Mouse (Mus musculus): ENCODE measurements around the gene Cd28. TPM values are rescaled to one million over a fixed set of nuclear protein-coding genes. Genes with fewer than 3 reads are reported as not detected.

The Cd28 gene
- total RNA-seq, 4 experiments from 2014 or later = 0.35 to 0.71 (median 0.48) TPM

DNA sequence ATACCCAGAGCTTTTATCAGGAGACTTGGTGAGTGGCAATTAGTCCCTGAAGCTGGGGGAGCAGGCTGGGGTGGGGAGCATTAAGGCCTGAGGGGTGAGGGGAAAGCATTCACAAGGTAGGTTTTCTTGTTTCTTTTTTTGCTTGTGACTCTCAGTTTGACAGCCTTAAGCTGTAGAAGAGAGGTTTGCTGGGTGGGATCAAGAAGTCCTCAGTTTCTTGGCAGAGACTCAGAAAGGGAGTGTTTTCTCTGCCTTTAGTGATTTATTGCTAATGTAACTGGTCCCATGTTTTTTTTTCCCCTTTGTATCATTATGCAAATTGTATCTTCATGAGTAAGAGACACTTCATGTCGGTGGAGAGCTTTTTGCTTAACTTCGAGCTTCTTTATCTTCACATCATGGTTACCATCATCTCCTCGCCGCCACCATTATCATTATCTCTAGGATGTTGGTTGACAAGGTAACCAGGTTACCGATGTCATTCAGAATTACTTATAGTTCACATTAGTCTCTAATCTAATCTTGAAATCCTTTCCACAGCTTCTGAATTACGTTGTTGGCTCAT, 33.7 kb downstream of the Cd28 start:
- DNase-seq = no peak

DNA sequence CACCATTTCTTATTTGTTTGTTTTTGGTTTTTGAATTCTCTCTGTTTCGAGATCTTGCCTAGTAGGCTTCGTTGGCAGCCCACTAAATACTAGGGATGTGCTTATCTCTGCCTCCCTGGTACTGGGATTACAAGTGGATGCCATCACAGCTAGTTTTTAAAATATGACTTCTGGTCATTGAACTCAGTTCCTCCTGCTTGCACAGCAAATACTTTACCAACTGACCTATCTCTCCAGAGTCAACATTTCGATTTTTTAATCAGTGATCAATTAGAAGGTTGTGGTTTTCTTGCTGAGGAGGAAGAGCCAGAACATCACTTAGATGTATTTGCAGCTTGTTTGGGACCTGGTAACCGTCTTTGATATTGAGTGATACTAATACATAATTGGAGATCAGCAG, 34.4 kb downstream of the Cd28 start:
- no peak for DNase-seq

DNA sequence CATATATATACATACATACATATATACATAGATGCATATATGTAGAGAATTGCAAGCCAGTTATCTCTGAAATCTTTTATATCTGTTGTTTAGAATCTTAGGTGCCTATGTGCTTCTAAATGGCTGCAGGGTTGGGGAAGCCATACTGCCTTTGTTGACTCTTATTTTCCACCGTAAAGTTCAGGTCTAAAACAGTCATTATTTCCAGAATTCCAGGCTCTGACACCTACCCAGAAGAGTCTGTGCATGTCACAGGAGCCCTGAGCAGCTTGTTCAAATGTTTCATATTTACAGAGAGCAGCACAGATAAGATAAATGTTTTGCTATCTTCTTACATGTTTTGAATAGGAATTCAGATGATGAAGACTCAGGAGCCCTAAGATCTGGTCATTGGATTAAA, 36.4 kb downstream of the Cd28 start:
- no peak for DNase-seq

DNA sequence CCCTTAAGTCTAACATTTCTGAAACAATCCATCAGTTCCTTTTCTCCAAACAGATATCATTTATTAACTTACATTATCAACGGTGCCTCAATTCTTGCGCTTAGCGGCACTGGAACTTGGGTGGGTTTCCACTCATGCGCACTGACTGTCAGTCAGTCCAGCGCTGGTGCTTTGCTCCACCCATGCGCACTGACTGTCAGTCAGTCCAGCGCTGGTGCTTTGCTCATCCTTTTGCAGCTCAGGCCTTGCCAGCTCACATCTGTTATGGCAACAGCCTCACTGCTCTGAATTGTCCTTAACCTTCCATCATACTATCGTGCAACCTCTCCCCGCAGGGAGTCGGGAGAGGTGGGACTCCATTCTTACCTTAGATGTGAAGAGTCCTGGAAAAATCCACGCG, 37.4 kb downstream of the Cd28 start:
- no peak for DNase-seq

DNA sequence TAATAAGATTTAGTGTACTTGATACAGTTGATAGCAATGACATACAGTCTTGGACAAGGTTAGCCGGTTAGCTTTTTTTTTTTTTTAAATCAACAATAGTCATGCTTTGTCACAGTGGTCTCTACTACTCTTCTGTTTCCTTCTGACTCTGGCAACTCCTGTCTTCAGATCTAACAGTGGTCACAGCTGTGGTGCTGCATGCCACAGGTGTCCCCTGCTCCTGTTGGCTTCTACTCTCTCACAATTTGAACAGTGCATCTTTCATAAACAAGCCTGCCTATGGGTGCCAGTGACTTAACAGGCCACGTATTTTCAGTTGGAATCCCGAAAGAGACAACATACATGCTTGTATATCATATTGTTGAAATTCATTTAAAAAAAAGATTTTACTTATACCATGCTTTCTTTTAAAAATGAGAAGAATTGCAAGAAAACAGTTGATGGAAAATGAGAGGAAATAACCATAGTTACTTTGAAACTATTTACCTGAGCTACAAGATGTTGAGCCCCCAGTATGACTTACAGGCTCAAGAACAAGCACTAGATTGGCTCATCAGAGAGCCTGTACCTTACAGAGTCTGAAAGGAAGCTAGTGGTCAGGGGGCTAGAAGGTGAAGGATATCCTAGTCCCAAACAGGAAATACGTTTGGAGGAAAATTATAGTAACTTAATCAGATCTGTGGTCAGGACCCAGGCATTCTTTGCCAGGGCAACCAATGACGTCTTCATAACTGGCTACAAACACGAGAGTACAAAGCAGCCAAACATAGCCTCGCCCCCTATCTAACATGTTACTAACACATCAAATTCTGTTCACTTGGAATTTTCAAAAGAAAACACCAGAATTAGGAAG, 39.0 kb downstream of the Cd28 start:
- DNase-seq = no peak

DNA sequence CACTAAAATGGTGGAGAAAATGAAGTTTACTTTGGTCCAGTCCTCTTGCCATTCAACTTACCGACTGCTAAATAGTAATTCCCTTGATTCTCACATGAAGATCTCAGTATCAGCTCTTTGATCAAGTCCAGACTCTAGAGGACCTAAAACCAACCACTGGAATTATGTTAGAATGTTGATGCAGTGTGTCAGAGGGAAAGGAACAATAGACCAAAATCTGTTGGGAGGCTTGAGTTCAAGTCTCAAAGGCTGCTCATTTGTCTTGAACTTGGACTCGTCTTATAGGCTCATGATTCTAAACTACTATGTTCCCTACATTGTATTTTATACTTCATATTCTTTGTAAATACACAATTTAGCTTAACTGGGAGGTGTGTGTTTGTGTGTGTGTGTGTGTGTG, 41.0 kb downstream of the Cd28 start:
- no peak for DNase-seq

DNA sequence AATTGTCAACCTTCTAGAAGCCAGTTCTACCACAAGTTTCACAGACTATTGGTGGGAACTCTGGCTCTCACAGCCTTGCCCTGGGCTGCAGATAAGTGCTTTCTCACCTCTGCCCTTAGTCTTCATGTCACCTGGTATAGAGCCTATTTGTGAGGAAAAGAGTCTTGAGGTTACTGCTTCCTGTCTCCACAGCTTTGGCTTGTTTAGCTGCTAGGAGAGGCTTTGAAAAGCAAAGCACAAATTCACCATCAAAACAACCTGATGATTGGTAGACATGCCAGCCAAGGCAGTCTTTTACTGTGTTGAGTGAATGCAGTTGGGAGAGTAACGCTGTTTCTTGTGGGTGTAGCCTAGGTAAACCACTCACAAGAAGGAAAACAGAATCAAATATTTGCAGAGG, 41.6 kb downstream of the Cd28 start:
- DNase-seq = no peak

DNA sequence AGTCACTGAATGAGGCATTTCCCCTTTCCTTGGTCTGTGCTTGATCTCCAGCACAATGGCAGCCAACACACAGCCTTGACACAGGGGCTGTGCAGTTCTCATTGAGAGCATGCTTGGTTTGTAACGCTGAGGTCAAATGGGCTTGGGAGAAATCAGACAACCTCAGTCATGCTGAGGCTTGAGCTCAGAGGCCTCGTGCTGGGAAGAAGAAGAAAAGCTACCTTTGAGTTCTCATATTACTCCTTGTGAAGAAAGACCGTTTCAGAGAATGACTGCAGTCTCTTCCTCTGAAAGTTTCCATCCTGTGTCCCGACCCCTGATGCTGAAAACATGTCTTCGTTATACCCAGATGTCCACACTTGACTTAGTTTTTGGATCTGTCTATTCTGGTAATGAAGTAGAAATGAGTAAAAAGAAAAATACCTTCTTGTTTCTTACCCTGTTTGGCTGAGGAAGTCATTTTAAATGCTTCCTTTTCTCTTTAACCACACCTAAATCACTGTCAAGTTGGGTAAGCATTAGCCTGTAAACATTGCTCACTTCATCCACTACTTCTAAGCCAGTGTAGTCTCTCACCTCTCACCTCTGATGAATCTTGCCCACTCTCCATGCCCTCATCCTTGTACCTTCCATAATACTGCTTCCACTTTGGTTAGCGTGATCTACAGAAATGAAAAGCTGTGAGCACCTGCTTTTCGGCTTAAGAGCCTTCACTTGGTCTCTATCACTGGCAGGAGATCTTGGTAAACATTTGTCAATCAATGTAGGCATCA, 43.1 kb downstream of the Cd28 start:
- no peak for DNase-seq

DNA sequence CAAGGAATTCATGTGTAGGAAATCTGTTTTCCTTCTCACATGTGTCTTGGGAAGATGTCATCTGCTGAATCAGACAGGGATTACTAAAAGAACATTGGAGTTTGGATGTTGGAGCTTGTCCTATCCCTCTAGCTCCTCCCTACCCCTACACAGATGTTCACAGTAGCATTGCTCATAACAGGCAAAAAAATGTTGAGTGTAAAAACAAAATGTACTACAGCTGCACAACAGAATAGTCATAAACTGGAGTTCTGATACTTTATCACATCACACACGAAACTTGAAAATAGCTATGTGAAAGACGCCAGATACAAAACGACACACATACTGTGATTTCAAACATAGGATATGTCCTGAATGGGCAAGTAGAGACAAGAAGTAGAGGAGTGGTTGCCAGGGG, 43.9 kb downstream of the Cd28 start:
- DNase-seq = no peak

DNA sequence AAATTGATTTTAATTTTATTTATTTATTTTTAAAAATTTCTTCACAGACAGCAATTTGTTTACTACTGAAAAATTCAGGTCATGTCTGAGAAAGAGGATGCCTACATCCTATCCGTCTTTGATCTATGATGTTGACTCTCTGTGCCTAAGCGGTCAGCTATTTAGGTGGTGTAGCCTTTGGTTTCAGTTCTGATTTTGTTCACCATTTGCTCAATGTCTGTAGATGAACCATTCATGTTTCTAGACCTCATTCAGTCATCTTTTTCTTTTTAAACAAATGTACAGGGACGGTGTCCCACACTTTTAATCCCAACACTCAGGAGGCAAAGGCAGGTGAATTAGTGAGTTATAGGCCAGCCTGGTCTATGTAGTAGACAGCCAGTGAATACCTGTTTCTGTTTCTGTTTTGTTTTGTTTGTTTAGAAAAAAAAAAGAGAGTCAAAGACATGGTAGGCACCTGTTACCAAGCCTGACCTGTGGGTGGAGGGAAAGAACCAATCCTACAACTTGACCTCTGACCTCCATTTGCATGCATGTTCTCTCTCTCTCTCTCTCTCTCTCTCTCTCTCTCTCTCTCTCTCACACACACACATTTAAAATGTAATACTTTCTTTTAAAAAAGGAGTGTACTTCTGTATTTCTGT, 45.0 kb downstream of the Cd28 start:
- DNase-seq = no peak

DNA sequence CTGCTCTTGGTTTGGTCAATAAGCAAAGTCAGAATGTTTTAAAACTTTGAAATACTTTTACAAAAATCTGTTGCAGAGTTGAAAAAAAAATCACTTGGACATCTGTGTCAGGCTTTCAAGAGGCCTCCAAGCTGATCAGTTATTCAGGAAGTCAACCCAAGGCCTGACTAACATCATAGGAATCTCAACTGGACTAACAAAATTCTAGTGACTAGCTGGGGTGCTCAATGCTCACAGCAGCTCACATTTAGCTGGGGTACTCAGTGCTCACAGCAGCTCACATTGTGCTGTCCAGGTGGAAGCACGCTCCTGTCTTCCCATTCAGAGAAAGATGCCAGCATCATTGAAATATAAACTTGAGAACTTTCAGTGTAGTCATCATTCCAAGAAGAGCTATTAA, 45.9 kb downstream of the Cd28 start:
- no peak for DNase-seq

DNA sequence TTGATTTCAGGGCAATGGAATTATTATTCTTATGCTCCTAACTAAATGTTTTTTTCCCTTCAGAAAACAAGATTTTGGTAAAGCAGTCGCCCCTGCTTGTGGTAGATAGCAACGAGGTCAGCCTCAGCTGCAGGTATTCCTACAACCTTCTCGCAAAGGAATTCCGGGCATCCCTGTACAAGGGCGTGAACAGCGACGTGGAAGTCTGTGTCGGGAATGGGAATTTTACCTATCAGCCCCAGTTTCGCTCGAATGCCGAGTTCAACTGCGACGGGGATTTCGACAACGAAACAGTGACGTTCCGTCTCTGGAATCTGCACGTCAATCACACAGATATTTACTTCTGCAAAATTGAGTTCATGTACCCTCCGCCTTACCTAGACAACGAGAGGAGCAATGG, 46.3 kb downstream of the Cd28 start:
- no peak for DNase-seq

DNA sequence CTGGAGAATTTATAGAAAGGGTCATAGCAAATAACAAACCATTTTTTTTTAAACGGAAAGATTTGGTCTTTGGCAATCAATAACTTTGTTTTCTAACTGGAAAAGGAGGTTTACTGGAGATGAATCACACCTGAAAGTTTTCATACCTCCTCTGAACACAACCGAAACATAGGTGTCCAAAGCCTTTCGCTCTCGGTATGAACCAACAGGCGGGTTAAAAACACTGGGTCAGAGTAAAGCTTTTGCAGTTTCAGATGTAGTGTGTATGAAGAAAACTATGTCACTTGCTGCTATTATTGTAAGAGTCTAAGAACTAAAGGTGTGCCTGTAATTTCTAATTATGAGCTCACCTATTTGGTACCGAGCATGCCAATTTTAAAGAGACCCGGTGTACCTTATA, 55.2 kb downstream of the Cd28 start:
- DNase-seq = no peak

DNA sequence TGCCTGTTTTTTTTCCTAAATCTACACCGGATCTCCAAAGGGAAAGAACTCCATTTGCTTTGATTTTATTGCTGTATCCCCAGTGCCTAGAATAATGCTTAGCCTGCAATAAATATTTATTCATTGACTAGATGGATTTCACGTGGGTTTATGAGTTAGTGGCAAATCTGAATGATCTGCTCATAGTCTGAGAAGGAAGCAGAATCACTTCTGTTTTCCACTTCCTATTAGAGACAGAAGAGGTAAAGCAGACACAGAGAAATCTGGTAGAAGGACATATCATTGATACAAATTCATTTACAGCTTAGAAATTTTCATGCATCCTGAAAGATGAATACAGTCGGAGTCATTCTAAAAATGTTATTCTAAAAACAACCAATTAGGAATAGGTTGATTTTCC, 56.6 kb downstream of the Cd28 start:
- no peak for DNase-seq

DNA sequence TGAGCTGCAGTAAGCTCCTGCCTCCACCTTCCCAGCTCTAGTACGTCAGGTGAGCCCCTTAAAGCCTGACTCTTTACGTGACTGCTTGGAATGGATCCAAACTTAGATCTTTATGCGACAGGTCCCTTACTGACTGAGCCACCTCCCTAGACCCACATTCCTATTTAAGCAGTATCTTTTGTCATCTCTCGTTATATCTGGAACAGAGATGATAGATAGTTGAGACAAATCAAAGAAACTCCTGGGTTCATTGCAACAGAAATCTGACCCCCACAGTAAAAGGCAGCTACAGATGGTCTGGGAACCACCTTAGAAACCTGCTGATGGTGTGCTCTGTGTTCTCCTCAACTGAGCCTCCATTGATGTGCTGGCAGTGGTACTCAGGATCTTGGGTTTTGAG, 59.6 kb downstream of the Cd28 start:
- DNase-seq = no peak

DNA sequence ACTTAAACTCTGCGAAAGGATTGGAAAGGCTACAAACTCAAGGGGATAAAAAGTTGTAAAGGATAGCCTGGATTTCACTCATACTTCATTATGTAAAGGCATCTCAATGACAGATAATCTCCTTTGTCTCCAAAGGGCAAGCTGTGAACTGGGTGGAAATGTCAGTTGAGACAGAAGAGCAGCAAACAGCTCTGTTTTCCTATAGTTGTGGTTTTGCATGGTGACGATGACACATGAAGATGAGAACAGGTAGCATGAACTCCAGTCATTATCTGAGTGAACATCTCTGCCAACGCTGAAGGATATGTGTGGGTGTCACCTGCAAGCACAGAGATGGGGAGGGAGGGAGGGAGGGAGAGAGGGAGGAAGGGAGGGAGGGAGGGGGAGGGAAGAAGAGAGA, 60.3 kb downstream of the Cd28 start:
- DNase-seq = no peak

DNA sequence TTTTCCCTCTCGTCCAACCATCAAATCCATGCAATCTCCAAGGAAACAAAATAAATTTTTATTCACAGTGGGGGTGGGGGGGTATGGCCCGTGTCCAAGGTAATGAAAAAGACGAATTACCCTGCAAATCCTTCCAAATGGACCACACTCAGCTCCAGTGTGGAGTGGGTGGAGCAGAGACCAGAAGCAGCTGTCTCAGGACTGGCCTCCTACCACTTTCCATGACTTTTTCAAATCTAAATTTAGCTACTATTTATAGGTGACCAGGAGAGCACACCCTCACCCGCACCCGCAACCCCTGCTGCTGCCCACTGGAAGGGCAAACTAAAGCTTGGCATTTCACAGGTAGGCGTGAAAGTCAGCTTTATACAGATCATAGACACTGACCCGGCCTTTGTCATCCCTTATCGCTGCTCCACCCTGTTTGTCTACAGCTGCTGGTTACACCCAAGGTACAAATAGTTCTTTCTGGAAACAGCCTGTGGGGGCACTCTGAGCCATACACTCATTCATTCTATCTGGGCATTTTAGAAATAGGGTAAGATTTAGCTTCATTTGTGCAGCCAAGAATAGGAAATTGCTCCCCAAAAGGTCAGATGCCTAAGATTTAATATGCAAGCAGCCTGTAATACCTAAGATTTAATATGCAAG, 62.0 kb downstream of the Cd28 start:
- DNase-seq = no peak

DNA sequence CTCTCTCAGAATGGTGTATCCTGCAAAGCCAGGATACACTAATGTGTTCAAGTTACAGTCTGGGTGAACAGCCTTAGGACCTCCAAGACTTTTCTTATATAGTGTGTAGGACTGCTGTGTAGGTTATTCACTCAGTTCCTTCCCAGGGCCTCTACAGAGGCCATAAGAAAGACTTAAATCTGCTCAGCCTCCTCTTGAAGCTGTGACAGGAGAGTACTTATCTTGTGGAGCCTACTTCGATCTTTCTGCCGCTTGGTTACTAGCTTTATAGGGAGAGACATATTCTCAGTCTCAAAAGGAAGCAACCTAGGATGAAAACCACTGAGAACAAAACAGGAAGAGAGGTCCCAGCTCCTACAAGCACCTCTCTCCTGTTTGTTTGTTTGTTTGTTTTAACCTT, 62.6 kb downstream of the Cd28 start:
- DNase-seq = no peak

DNA sequence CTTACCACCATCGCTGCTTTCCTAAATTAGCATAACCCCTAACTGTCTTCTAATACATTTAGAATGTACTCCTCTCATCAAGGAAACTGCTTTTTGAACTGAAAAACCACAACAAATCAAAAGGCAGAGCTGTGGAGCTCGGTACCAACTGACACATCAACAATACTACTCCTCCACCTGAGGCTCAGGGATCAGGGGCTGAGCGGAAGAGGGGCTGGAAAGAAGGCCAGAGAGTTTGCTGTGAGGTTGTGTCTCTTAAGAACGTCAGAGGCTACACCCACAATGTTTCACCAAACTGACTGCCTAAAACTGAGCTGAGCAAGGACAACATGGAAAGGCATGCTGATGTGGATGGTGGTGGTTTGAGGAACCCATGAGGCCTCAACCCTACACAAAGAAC, 65.1 kb downstream of the Cd28 start:
- no peak for DNase-seq

DNA sequence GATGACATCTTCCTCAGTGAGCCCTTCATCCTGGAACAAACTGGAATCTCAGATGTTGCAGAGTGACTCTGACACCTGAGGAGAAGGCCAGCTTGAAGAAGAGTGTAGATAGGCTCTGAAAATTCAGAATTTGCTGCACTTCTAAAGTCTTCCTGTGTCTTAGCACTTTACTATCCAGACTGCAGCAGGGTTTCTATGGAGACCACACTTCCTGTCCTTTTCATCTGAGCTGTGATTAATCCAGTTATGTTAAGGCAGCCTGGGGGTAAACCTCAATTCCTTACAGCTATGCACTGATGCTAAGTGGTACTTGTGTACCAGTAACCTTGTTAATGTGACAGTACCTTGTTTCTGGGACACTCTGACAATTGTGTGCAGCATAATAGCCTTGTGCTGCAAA, 77.1 kb downstream of the Cd28 start:
- DNase-seq = no peak

DNA sequence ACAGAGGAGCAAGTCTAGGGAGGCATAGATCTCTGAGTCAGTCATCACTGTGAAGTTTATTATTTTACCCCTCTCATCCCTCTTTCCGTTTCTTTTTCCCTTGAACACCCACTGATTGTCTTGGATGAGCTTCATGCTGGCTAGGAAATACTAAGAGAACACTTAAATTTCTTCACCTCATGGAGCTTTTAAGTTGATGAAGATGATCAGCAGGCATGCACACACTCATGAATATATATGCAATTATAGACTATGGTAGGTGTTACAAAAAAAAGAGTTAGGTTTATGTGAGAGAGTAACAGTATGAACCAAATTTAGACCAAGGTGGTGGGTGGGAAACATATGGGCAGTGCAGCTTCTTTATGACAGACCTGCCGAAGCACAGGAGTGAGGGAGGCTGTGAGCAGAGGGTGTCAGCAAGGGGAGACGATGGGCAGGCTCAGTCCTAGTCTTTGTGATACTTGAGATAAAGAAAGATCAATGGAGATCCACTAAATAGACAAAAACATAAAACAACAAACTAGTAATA, 79.1 kb downstream of the Cd28 start:
- no peak for DNase-seq

DNA sequence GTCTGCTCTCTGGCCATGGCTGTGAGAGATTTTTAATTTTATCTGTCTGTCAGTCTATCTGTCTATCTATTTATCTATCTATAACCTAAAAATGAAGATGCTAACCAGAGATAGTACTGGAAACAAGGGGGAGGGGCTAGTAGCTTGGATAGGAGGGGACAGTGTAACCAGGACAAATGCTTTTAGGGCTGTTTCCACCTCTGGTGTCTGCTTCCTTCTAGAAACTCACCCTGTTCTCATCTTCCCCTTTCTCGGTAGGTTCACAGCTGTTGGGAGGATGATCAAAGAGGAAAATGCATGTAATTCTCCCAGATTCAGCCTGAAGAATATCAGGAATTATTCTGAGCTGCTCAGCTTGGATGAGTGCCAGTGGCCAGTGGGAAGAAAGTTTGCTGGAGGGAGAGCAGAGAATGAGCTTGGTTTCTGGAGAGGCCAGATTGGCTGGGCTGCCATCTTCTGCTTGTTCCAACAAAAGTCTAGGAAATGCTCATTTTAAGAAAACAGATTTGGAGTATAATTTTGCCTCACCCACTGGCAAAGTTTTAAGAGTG, 83.3 kb downstream of the Cd28 start:
- DNase-seq = no peak

All from adrenal gland, adult 8-10 months (tissue).